Mouse (Mus musculus): ENCODE results near the gene Rdh9. TPM values are rescaled to one million over a fixed set of nuclear protein-coding genes. Genes with fewer than 3 reads are reported as not detected.
A peak's percentile ranks its signal among the peaks of the same experiment; 100 is the strongest.
"Not testable (repeated sequence)": the region's sequence is repeated elsewhere in the genome, so short reads cannot be mapped to it uniquely, and the experiment has no call there.

Rdh9 gene
- polyA plus RNA-seq, 1 experiment from 2014 or later, result 0.15 TPM

- no peak for DNase-seq (ENCODE audit: extremely low spot score, low spot score)
- Histone ChIP-seq H3K36me3 (replicated peaks) (no peaks in the 10 kb centered on the region), H3K9me3 (no peaks in the 10 kb centered on the region), H3K4me1 (no peaks in the 10 kb centered on the region), H3K27ac (no peak overlapping the region), H3K27me3 (ENCODE audit: poor library complexity, severe bottlenecking) (no peaks in the 10 kb centered on the region), H3K4me3 (no peak overlapping the region)
- 73% methylated on average over 12 of the region's 12 CpGs for WGBS
These were observed 12.1 kb upstream of the Rdh9 start for GRCm38 (mm10) chr10:127763914-127764680.

- no peak overlapping the region for H3K27ac ChIP-seq
- H3K36me3 ChIP-seq (replicated peaks), result no peaks in the 10 kb centered on the region
- no peak overlapping the region for H3K4me3 ChIP-seq
- H3K4me1 ChIP-seq, result no peaks in the 10 kb centered on the region
- 96% methylated on average over 1 of the region's 1 CpGs for WGBS
- H3K9me3 ChIP-seq, result no peaks in the 10 kb centered on the region
- no peaks in the 10 kb centered on the region for H3K27me3 ChIP-seq (ENCODE audit: poor library complexity, severe bottlenecking)
- DNase-seq (ENCODE audit: extremely low spot score, low spot score), result no peak
These were observed 9.6 kb upstream of the Rdh9 start for GRCm38 (mm10) chr10:127766564-127766963.

DNA sequence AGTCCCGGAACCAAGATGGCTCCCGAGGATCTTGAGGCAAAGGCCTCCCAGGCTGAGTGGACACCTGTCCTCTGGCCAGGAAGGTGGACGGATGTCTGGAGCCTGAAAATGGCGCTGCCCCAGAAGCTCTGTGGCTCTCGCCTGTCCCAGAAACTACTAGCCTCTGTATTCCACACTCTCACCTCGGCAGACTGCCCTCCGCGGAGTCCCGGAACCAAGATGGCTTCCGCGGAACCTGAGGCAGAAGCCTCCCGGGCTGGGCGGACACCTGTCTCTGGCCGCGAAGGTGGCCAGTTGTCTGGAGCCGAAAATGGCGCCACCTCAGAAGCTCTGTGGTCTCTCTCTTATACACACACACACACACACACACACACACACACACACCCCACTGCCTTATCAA lies 6.1 kb downstream of the Rdh9 start:
- not testable (repeated sequence) for H3K27me3 ChIP-seq (ENCODE audit: poor library complexity, severe bottlenecking); DNase-seq (ENCODE audit: extremely low spot score, low spot score); H3K36me3 ChIP-seq (replicated peaks); H3K9me3 ChIP-seq; H3K27ac ChIP-seq; H3K4me1 ChIP-seq; H3K4me3 ChIP-seq
- 98% methylated on average over 17 of the region's 17 CpGs for WGBS

DNA sequence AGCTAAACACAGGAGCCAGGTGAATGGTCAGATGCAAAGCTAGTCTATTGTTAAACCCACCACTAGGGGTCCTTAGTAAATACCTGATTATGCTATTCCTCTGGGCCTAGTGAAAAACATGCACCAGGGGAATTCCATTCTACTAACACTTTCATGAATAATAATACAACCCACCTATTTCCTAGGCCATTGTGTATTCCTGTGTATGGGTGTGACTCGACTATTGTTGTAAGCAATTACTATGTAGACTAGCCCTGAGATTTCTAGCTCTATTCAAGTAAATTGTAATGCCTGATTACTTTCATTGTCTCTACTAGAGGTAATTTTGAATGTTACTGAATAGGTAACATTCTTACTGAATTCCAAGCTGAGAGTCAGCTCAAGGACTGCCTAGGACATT lies 9.2 kb downstream of the Rdh9 start:
- not testable (repeated sequence) for H3K27me3 ChIP-seq (ENCODE audit: poor library complexity, severe bottlenecking); H3K36me3 ChIP-seq (replicated peaks); H3K9me3 ChIP-seq; H3K4me1 ChIP-seq; H3K27ac ChIP-seq; H3K4me3 ChIP-seq; DNase-seq (ENCODE audit: extremely low spot score, low spot score)
- 89% methylated on average over 1 of the region's 1 CpGs for WGBS

DNA sequence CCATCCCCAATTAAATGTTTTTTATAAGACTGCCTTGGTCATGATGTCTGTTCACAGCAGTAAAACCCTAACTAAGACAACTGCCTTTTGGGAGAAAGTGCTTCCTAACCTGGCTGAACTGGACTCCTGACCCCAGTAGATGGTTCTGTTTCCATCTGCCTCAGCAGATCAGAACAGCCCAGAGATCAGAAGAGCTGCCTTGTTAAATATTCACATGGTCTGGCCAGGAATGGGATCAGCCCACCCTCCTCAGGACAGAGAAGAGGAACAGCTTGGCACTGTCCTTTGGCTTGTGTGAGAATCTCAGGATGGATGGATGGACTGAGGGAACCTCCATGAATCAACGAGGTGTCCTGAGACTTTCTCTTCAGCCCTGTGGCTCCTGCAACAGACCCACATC lies 23.1 kb downstream of the Rdh9 start:
- DNase-seq (ENCODE audit: extremely low spot score, low spot score), result no peak
- 91% methylated on average over 1 of the region's 1 CpGs for WGBS
- Histone ChIP-seq H3K27me3 (ENCODE audit: poor library complexity, severe bottlenecking) (no peaks in the 10 kb centered on the region), H3K36me3 (replicated peaks) (no peaks in the 10 kb centered on the region), H3K9me3 (no peaks in the 10 kb centered on the region), H3K4me1 (no peaks in the 10 kb centered on the region), H3K27ac (no peak overlapping the region), H3K4me3 (no peak overlapping the region)

DNA sequence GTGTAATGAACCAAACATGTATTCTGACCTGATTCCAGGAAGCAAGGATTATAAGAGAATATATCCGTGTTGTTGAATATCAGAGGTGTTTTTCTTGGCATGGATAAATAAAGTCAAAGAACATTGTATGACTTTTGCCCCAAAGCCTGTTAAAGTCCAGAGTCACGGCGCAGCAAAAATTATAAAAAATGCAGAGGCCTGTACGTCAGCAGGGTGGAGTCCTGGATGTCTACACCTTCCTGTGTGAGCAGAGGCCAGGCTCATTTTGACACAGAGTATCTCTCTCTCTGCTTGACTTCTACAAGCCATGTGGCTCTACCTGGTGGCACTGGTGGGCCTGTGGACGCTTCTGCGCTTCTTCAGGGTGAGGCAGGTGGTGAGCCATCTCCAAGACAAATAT lies 24.7 kb downstream of the Rdh9 start, which contains the start of gene Rdh16:
Gene Rdh16, plus strand, starts transcription at position 262 of the 400 bp plus-strand sequence.
- no peak within 1 kb of the TSS for H3K27ac ChIP-seq
- no peaks in the 10 kb centered on the region for H3K9me3 ChIP-seq
- no peaks in the 10 kb centered on the region for H3K36me3 ChIP-seq (replicated peaks)
- no peaks in the 10 kb centered on the region for H3K4me1 ChIP-seq
- no peak within 1 kb of the TSS for H3K4me3 ChIP-seq
- H3K27me3 ChIP-seq (ENCODE audit: poor library complexity, severe bottlenecking), result no peaks in the 10 kb centered on the region
- DNase-seq (ENCODE audit: extremely low spot score, low spot score), result no peak
- WGBS, result 92% methylated on average over 6 of the region's 6 CpGs

- Histone ChIP-seq H3K4me3 (no peak overlapping the region), H3K4me1 (no peaks in the 10 kb centered on the region), H3K27ac (no peak overlapping the region), H3K27me3 (ENCODE audit: poor library complexity, severe bottlenecking) (no peaks in the 10 kb centered on the region), H3K9me3 (no peaks in the 10 kb centered on the region), H3K36me3 (replicated peaks) (no peaks in the 10 kb centered on the region)
- 77% methylated on average over 2 of the region's 2 CpGs for WGBS
- DNase-seq (ENCODE audit: extremely low spot score, low spot score), result no peak
These were observed 25.4 kb downstream of the Rdh9 start for GRCm38 (mm10) chr10:127801612-127802011.

DNA sequence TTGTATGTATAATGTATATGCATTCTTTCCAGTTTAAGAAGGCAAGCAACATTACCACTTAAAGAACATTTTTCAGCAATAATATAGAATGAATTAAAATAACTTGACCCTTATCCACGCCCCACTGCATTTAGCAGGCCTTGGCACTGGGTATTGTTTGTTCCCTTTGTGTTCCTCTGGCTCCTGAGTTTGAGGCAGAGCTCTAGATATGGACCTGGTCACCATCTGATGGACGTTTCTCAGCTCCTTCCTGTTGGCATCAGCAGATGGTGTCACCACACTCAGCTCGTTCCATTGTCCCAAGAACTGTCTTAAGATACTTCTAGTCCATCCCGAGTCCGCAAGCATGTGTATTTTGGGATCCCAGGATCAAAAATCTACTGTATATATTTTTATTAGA lies 26.1 kb downstream of the Rdh9 start:
- H3K9me3 ChIP-seq, result no peaks in the 10 kb centered on the region
- no peak overlapping the region for H3K27ac ChIP-seq
- DNase-seq (ENCODE audit: extremely low spot score, low spot score), result no peak
- no peaks in the 10 kb centered on the region for H3K36me3 ChIP-seq (replicated peaks)
- WGBS, result 80% methylated on average over 5 of the region's 5 CpGs
- H3K4me1 ChIP-seq, result no peaks in the 10 kb centered on the region
- H3K4me3 ChIP-seq, result no peak overlapping the region
- no peaks in the 10 kb centered on the region for H3K27me3 ChIP-seq (ENCODE audit: poor library complexity, severe bottlenecking)

DNA sequence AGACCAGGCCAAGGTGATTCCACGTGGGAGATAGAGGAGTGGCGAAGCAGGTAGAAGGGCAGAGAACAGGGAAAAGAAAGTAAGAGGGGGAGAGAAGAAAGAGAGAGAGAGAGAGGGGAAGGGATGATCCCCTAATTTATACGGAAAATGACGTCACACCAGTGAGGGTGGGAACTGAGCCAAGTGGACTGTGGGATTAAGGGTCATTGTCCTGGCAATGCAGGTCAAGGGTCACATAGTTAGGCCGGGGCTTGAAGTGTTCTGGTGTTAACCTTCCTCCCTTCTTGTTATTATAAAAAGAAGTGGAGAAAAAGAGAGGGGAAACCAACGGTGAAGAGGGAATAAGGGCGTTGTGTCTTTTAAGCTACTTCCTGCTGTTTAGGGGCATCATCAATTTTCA lies 28.2 kb downstream of the Rdh9 start:
- Histone ChIP-seq H3K27me3 (ENCODE audit: poor library complexity, severe bottlenecking) (no peaks in the 10 kb centered on the region), H3K27ac (no peak overlapping the region), H3K4me3 (no peak overlapping the region), H3K9me3 (no peaks in the 10 kb centered on the region), H3K4me1 (no peaks in the 10 kb centered on the region), H3K36me3 (replicated peaks) (no peaks in the 10 kb centered on the region)
- WGBS, result 66% methylated on average over 7 of the region's 7 CpGs
- DNase-seq (ENCODE audit: extremely low spot score, low spot score), result no peak

GRCm38 (mm10) chr10:127815888-127816287 lies 39.7 kb downstream of the Rdh9 start:
- Histone ChIP-seq H3K4me1 (no peaks in the 10 kb centered on the region), H3K27me3 (ENCODE audit: poor library complexity, severe bottlenecking) (no peaks in the 10 kb centered on the region), H3K36me3 (replicated peaks) (no peaks in the 10 kb centered on the region), H3K9me3 (peaks cover 10% of the 10 kb centered on the region; the same call in 1 of the 2 replicates), H3K4me3 (no peak overlapping the region), H3K27ac (no peak overlapping the region)
- DNase-seq (ENCODE audit: extremely low spot score, low spot score), result no peak

DNA sequence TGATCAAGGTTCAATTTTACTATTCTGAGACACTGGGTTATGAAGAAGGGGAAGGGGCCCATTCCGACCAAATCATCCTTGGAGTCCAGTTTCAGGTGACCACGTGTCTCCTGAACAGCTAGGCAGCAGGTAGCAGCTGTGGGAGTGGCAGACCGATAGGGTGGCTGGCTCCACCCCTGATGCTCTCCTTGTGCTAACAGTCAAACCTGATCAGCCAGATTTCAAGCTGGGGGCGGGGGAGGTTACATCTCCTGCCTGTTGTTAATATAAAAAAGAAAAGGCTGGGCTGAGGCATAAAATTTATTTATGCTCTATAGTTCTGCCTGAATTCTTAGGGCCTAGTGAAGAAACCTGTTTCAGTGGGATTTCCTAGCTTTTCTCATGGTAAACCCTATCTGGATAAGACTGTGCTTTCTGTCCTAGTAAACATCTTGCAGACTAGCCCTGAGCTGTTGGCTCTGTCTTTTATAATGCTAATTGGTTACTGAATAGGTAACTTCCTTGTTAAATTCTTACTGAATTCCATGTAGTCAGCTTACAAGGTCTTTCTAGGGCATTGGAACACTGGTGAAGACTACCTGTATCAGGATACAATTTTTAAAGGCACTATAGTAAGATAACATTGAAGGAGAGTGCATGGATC lies 41.2 kb downstream of the Rdh9 start:
- WGBS, result 79% methylated on average over 4 of the region's 4 CpGs
- H3K27ac ChIP-seq; H3K36me3 ChIP-seq (replicated peaks); H3K4me3 ChIP-seq; H3K4me1 ChIP-seq; H3K27me3 ChIP-seq (ENCODE audit: poor library complexity, severe bottlenecking); DNase-seq (ENCODE audit: extremely low spot score, low spot score): not testable (repeated sequence)
- H3K9me3 ChIP-seq, result peaks cover 12% of the 10 kb centered on the region; the same call in 1 of the 2 replicates

DNA sequence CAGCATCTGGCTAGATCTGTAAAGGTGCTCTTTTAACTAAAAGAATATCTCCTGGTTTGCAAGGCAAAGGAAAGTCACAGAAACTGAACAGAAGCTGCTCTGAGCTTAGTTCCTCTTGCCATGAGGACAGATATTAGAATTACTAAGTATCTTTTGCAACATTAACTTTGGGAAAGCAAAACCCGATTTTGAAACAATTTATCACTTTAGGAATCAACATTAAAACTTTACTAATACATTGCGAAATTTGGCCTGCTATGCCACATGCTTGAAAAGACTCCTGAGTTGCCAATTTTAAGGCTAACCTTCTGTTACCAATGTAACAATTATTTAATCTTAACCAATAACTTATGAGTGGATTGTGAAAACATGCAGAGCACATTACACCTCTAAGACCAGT lies 45.6 kb downstream of the Rdh9 start:
- not testable (repeated sequence) for H3K27ac ChIP-seq; H3K4me3 ChIP-seq; H3K4me1 ChIP-seq; H3K36me3 ChIP-seq (replicated peaks); H3K27me3 ChIP-seq (ENCODE audit: poor library complexity, severe bottlenecking); DNase-seq (ENCODE audit: extremely low spot score, low spot score)
- peaks cover 12% of the 10 kb centered on the region; the same call in 1 of the 2 replicates for H3K9me3 ChIP-seq
- 84% methylated on average over 2 of the region's 2 CpGs for WGBS

GRCm38 (mm10) chr10:127825386-127825785 lies 49.2 kb downstream of the Rdh9 start:
- DNase-seq (ENCODE audit: extremely low spot score, low spot score), result peak; percentile 19
- Histone ChIP-seq H3K36me3 (replicated peaks) (no peaks in the 10 kb centered on the region), H3K27me3 (ENCODE audit: poor library complexity, severe bottlenecking) (no peaks in the 10 kb centered on the region), H3K4me1 (no peaks in the 10 kb centered on the region), H3K27ac (no peak overlapping the region), H3K9me3 (peaks cover 5% of the 10 kb centered on the region; the same call in 1 of the 2 replicates), H3K4me3 (no peak overlapping the region)
- WGBS, result 82% methylated on average over 6 of the region's 6 CpGs

All from forebrain, embryonic 10.5 days (tissue).